Mouse (Mus musculus): ENCODE measurements at regions not wholly inside any gene's neighbourhood (a gene's known extent, or its start where the extent isn't known, plus 50 kb on each side); places are given as distances from the start of the nearest gene placed in this dataset.

GRCm38 (mm10) chr11:112045353-112045752 is 736.7 kb upstream of the Sox9 start:
- Histone ChIP-seq H3K4me3 (no peak overlapping the region), H3K36me3 (ENCODE audit: control insufficient read depth, insufficient read depth) (no peaks in the 10 kb centered on the region), H3K4me2 (ENCODE audit: low read depth) (no peak overlapping the region), H3K79me2 (ENCODE audit: control insufficient read depth, insufficient read depth) (no peaks in the 10 kb centered on the region), H3ac (ENCODE audit: control insufficient read depth, insufficient read length) (no peak overlapping the region), H3K27me3 (ENCODE audit: control insufficient read depth, insufficient read depth, insufficient read length) (no peaks in the 10 kb centered on the region)
- TF ChIP-seq MYOG (IDR thresholded peaks at IDR 0.05; ENCODE audit: control insufficient read depth in 1 of 3, insufficient read depth in 1 of 3, insufficient read length in 2 of 3, low read depth in 2 of 3) (no peak), E2F4 (IDR thresholded peaks at IDR 0.05; ENCODE audit: insufficient read depth) (no peak)

GRCm38 (mm10) chr11:112050362-112050761 is 731.7 kb upstream of the Sox9 start:
- H3K36me3 ChIP-seq (ENCODE audit: control insufficient read depth, insufficient read depth), result no peaks in the 10 kb centered on the region
- H3K79me2 ChIP-seq (ENCODE audit: control insufficient read depth, insufficient read depth), result no peaks in the 10 kb centered on the region
- H3K4me3 ChIP-seq, result no peak overlapping the region
- H3K4me2 ChIP-seq (ENCODE audit: low read depth), result no peak overlapping the region
- no peak overlapping the region for H3ac ChIP-seq (ENCODE audit: control insufficient read depth, insufficient read length)
- no peaks in the 10 kb centered on the region for H3K27me3 ChIP-seq (ENCODE audit: control insufficient read depth, insufficient read depth, insufficient read length)
- TF ChIP-seq POLR2AphosphoS2 (IDR thresholded peaks at IDR 0.05; ENCODE audit: insufficient read length, low read depth), result no peak
- no peak for TF ChIP-seq REST (IDR thresholded peaks at IDR 0.05; ENCODE audit: insufficient read depth, insufficient read length)
- TF ChIP-seq MYOG (IDR thresholded peaks at IDR 0.05; ENCODE audit: control insufficient read depth in 1 of 3, insufficient read depth in 1 of 3, insufficient read length in 2 of 3, low read depth in 2 of 3), result no peak
- no peak for TF ChIP-seq TCF12 (IDR thresholded peaks at IDR 0.05; ENCODE audit: insufficient read depth, poor library complexity, severe bottlenecking)
- TF ChIP-seq TCF3 (IDR thresholded peaks at IDR 0.05; ENCODE audit: insufficient read length, low read depth), result no peak
- no peak for TF ChIP-seq USF1 (IDR thresholded peaks at IDR 0.05; ENCODE audit: low read depth)
- TF ChIP-seq POLR2A (IDR thresholded peaks at IDR 0.05; ENCODE audit: insufficient read length, low read depth), result no peak
- TF ChIP-seq E2F4 (IDR thresholded peaks at IDR 0.05; ENCODE audit: insufficient read depth), result no peak
- no peak for TF ChIP-seq MAX (IDR thresholded peaks at IDR 0.05; ENCODE audit: low read depth)
- no peak for TF ChIP-seq SRF (IDR thresholded peaks at IDR 0.05; ENCODE audit: control insufficient read depth, insufficient read length, low read depth)
- TF ChIP-seq MYOD1 (IDR thresholded peaks at IDR 0.05; ENCODE audit: control insufficient read depth in 1 of 3, insufficient read length in 2 of 3, low read depth in 2 of 3), result no peak
- no peak for TF ChIP-seq CEBPB (IDR thresholded peaks at IDR 0.05; ENCODE audit: insufficient read depth, poor library complexity, severe bottlenecking)

GRCm38 (mm10) chr11:112055591-112055990 is 726.4 kb upstream of the Sox9 start:
- no peak for TF ChIP-seq POLR2AphosphoS2 (IDR thresholded peaks at IDR 0.05; ENCODE audit: insufficient read length, low read depth)
- no peak for TF ChIP-seq POLR2A (IDR thresholded peaks at IDR 0.05; ENCODE audit: insufficient read length, low read depth)
- no peak for TF ChIP-seq USF1 (IDR thresholded peaks at IDR 0.05; ENCODE audit: low read depth)
- TF ChIP-seq E2F4 (IDR thresholded peaks at IDR 0.05; ENCODE audit: insufficient read depth), result no peak
- TF ChIP-seq MYOG (IDR thresholded peaks at IDR 0.05; ENCODE audit: control insufficient read depth in 1 of 3, insufficient read depth in 1 of 3, insufficient read length in 2 of 3, low read depth in 2 of 3), result no peak
- Histone ChIP-seq H3K4me2 (ENCODE audit: low read depth) (no peak overlapping the region), H3K36me3 (ENCODE audit: control insufficient read depth, insufficient read depth) (no peaks in the 10 kb centered on the region), H3K27me3 (ENCODE audit: control insufficient read depth, insufficient read depth, insufficient read length) (no peaks in the 10 kb centered on the region), H3K4me3 (no peak overlapping the region), H3K79me2 (ENCODE audit: control insufficient read depth, insufficient read depth) (no peaks in the 10 kb centered on the region), H3ac (ENCODE audit: control insufficient read depth, insufficient read length) (no peak overlapping the region)

- Histone ChIP-seq H3K27me3 (ENCODE audit: control insufficient read depth, insufficient read depth, insufficient read length) (no peaks in the 10 kb centered on the region), H3K4me3 (no peak overlapping the region), H3K4me2 (ENCODE audit: low read depth) (no peak overlapping the region), H3K79me2 (ENCODE audit: control insufficient read depth, insufficient read depth) (no peaks in the 10 kb centered on the region), H3K36me3 (ENCODE audit: control insufficient read depth, insufficient read depth) (no peaks in the 10 kb centered on the region), H3ac (ENCODE audit: control insufficient read depth, insufficient read length) (no peak overlapping the region)
- no peak for TF ChIP-seq CEBPB (IDR thresholded peaks at IDR 0.05; ENCODE audit: insufficient read depth, poor library complexity, severe bottlenecking)
- TF ChIP-seq USF1 (IDR thresholded peaks at IDR 0.05; ENCODE audit: low read depth), result no peak
- no peak for TF ChIP-seq MYOG (IDR thresholded peaks at IDR 0.05; ENCODE audit: control insufficient read depth in 1 of 3, insufficient read depth in 1 of 3, insufficient read length in 2 of 3, low read depth in 2 of 3)
- TF ChIP-seq TCF12 (IDR thresholded peaks at IDR 0.05; ENCODE audit: insufficient read depth, poor library complexity, severe bottlenecking), result no peak
- TF ChIP-seq MYOD1 (IDR thresholded peaks at IDR 0.05; ENCODE audit: control insufficient read depth in 1 of 3, insufficient read length in 2 of 3, low read depth in 2 of 3), result no peak
- no peak for TF ChIP-seq POLR2AphosphoS2 (IDR thresholded peaks at IDR 0.05; ENCODE audit: insufficient read length, low read depth)
These were observed 714.8 kb upstream of the Sox9 start for GRCm38 (mm10) chr11:112067176-112067575.

- H3K79me2 ChIP-seq (ENCODE audit: control insufficient read depth, insufficient read depth), result no peaks in the 10 kb centered on the region
- H3K4me2 ChIP-seq (ENCODE audit: low read depth), result no peak overlapping the region
- TF ChIP-seq TCF3 (IDR thresholded peaks at IDR 0.05; ENCODE audit: insufficient read length, low read depth) (no peak), MYOD1 (IDR thresholded peaks at IDR 0.05; ENCODE audit: control insufficient read depth in 1 of 3, insufficient read length in 2 of 3, low read depth in 2 of 3) (no peak), SRF (IDR thresholded peaks at IDR 0.05; ENCODE audit: control insufficient read depth, insufficient read length, low read depth) (no peak), POLR2A (IDR thresholded peaks at IDR 0.05; ENCODE audit: insufficient read length, low read depth) (no peak), MYOG (IDR thresholded peaks at IDR 0.05; ENCODE audit: control insufficient read depth in 1 of 3, insufficient read depth in 1 of 3, insufficient read length in 2 of 3, low read depth in 2 of 3) (no peak), E2F4 (IDR thresholded peaks at IDR 0.05; ENCODE audit: insufficient read depth) (no peak), REST (IDR thresholded peaks at IDR 0.05; ENCODE audit: insufficient read depth, insufficient read length) (no peak), CEBPB (IDR thresholded peaks at IDR 0.05; ENCODE audit: insufficient read depth, poor library complexity, severe bottlenecking) (no peak), MAX (IDR thresholded peaks at IDR 0.05; ENCODE audit: low read depth) (no peak), POLR2AphosphoS2 (IDR thresholded peaks at IDR 0.05; ENCODE audit: insufficient read length, low read depth) (no peak), USF1 (IDR thresholded peaks at IDR 0.05; ENCODE audit: low read depth) (no peak), TCF12 (IDR thresholded peaks at IDR 0.05; ENCODE audit: insufficient read depth, poor library complexity, severe bottlenecking) (no peak)
These were observed 713.2 kb upstream of the Sox9 start for GRCm38 (mm10) chr11:112068821-112069220.

More at GRCm38 (mm10) chr11:112068821-112069220, 713.2 kb upstream of the Sox9 start:
- no peak overlapping the region for H3ac ChIP-seq (ENCODE audit: control insufficient read depth, insufficient read length)
- no peaks in the 10 kb centered on the region for H3K36me3 ChIP-seq (ENCODE audit: control insufficient read depth, insufficient read depth)
- H3K27me3 ChIP-seq (ENCODE audit: control insufficient read depth, insufficient read depth, insufficient read length), result no peaks in the 10 kb centered on the region
- no peak overlapping the region for H3K4me3 ChIP-seq
